Mouse (Mus musculus): Measurements from ENCODE around the gene Kcnab1. TPM values are rescaled to one million over a fixed set of nuclear protein-coding genes. Genes with fewer than 3 reads are reported as not detected.

The Kcnab1 gene
- 0.39 and 1.7 TPM in 2 replicates for total RNA-seq (2017)

DNA sequence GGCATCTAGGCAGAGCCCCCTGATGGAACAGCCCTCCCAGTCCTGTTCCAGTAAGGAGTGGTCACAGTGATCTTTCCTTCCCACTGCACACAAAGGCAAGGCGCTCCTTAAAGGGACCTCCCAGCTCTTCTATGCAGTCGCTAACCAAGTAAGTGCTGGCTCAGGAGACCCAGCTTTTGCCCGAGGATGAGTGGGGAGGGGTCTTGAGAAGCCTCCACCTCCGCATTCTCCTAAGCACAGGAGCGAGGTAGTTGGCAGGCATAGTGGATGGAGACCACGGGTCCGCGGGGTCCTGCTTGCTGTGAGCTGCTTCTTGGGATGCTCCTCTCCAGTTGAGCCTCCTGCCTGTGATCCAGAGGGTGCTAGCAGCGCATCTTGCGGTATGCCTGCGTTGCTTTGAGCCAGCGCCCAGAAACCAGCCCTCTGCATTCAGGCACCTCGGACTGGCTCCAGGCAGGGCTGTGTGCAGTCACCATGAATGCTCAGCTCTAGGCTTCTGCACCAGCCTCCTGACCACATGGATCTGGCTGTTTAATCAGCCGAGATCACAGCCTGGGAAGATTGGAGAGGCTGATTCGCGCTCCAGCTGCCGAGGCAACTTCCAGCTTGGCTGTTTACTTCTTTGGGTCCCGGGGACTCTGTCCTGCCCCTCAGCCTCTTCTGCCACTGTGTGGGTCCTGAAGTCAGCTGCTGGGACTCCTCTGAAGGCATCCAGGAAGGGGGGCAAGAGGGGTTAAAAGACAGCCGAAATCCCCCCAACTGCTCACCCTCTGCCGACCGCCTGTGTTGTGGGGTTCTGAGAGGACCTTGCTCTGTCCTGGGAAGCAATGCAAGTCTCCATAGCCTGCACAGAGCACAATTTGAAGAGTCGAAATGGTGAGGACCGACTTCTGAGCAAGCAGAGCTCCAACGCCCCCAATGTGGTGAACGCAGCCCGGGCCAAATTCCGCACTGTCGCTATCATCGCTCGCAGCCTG is at the start of gene Kcnab1:
Gene Kcnab1 (plus strand): TSS at position 440 of the 977 bp plus-strand sequence.
- ATAC-seq (replicated peaks; ENCODE audit: low read depth, poor library complexity, severe bottlenecking) = no peak

DNA sequence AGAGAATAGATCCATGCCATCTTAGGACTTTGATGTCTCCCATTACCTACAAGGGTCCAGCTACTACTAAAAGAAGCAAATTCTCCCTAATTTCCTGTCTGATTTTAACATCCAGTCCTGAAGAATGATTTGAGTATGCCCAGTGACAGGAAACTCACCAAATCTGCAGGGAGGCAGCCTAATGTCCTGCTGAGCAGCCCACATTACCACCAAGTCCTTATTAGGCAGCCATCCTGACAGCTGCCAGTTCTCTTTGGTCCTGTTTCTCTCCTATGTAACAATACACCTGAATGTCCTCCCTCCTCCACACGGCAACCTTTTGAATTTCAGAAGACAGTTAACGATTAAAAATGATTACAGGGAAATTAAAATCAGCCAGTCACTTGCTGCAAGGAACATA is 20.9 kb upstream of the Kcnab1 start:
- ATAC-seq (replicated peaks; ENCODE audit: low read depth, poor library complexity, severe bottlenecking) = no peak

DNA sequence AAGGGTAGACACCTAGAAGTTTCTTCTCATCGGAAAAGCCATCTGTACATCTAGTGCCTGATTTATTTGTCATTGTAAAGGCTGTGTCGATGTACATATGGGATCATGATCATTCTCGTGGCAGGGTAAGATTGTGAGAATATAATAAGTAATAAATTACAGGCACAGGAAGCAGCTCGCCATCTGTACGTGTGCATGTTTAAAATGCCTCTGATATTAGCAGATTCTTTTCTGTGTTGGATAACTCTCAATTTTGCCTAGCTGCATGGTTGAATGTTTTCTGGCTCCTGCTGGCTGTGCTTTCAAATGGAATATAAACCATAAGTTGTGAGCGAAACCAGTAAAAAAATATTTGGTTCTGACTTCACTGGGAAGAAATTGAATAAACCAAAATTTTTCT is 5.1 kb upstream of the Kcnab1 start:
- no peak for ATAC-seq (replicated peaks; ENCODE audit: low read depth, poor library complexity, severe bottlenecking)

DNA sequence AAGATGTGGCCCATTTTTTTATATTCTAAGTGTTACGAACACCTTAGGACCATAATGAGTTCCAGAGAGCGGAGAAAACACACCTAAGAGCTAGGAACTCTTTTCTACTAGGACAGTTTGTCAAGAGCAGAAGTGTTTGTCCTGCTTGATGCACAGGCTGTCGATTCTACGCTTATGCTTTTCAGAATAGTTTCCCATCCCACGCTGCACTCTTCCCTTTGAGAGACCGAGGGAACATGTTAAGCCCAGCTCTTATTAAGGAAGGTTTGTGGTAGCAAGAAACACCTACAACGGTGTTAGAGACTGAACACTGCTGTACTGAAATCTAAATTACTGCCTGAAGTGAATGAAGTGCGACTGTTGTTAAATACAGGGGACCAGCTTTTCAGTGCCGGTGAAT is 1.0 kb downstream of the Kcnab1 start:
- ATAC-seq (replicated peaks; ENCODE audit: low read depth, poor library complexity, severe bottlenecking) = no peak

DNA sequence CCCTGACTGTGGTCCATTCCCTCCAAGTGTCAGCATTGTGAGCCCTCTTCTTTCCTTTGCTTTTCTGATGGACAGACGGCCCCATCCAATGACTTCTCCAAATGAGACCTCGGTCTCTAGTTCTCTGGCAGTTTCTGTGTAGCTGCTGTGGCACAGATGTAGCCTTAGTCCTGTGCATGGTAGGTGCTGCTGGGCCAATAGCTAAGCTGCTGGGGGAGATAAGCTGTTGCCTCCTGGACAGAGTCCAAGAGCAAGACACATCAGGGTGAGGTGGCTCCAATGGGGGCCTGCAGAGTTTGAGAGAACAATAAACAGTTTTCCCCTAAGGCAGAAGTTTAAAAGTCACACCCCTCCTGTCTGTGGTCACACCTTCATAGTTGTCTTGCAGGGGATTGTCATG is 2.0 kb downstream of the Kcnab1 start:
- no peak for ATAC-seq (replicated peaks; ENCODE audit: low read depth, poor library complexity, severe bottlenecking)

DNA sequence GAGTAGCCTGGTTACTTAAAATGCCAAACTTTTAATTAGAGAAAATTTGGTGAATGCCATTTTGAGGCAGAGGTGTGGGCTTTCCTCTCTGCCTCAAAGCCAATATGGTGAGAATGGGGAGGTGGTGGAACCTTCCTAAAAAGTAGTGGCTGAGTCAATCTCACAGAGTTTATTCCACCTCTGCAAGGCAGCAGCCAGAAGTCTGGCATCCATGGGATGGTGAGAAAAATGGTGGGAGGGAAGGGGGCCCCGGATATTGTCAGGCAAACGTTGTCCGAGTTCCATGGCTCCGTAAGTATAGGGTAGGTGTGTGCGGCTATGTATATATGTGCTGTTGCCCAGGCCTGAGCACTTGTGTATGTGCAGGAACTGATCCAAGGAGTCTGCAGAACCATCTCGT is 6.0 kb downstream of the Kcnab1 start:
- ATAC-seq (replicated peaks; ENCODE audit: low read depth, poor library complexity, severe bottlenecking) = no peak

DNA sequence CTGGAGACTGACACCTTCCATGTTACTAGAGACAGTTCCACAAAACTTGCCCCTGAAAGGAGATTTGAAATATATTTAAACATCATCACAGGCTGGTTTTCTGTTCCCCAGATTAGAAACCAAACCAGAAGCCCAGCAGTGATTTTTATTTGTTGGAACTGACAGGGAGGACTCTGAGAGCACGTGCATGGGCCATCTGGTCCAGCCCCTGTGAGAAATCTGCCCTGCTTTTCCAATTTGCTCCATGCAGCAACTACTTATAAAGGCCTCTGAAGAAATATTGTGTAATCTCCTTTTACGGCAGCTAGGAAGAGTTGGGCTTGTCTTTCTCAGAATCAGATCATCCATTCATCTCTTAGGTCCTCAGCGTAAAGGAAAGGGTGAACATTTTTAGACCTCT is 7.8 kb downstream of the Kcnab1 start:
- ATAC-seq (replicated peaks; ENCODE audit: low read depth, poor library complexity, severe bottlenecking) = no peak

DNA sequence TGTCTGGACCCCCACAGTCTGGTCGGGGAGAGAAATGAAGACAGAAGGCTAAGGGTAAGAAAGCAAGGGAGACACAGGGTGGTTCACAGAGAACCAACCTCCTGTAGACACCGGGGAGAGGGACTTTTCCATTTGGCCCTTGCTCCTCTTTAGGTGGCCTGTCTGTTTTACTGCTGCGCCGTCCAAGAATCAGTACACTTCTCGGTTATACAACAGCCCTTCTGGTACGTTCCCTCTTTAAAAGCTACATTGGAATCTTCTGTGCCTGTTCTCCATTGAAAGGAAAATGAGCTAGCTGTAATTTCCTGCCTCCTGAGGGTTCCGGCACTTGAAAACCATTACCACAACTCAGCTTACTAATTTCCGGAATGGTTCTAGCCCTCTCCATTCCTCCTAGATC is 8.2 kb downstream of the Kcnab1 start:
- ATAC-seq (replicated peaks; ENCODE audit: low read depth, poor library complexity, severe bottlenecking) = no peak

DNA sequence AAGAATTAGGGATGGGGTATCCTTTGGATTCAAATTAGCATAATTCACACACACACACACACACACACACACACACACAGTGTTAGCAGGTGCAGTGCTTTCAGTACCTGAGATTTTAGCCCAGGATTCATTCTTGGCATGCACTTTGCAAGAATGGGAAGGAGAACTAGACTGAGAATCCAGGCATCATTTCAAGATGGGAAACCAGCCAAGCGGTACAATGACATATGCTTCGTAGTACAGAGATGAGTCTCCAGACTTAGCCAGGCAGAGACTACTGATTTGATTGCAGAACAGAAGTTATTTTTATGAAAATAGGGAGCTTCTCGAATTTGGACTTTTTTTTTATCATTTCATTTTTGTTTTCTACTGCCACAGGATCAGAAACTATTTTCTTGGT is 15.8 kb downstream of the Kcnab1 start:
- ATAC-seq (replicated peaks; ENCODE audit: low read depth, poor library complexity, severe bottlenecking) = no peak

DNA sequence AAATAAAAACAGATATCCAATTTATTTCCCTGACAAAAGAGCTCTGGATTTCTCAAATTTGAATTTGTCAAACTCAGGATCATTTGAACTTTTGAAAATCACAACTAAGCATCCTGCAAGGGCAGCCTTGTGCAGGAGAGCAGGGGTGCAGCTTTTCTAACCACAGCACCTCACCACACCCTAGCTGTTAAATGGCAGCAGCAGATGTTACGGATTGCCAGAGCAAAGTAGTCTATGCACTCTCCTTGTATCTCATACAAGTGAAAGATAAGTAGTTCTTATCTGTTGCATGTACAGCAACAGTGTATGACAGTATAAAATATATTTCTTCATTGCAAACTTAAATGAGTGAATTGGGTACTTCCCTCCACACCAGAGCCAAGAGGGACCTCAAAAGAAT is 20.4 kb downstream of the Kcnab1 start:
- ATAC-seq (replicated peaks; ENCODE audit: low read depth, poor library complexity, severe bottlenecking) = no peak

DNA sequence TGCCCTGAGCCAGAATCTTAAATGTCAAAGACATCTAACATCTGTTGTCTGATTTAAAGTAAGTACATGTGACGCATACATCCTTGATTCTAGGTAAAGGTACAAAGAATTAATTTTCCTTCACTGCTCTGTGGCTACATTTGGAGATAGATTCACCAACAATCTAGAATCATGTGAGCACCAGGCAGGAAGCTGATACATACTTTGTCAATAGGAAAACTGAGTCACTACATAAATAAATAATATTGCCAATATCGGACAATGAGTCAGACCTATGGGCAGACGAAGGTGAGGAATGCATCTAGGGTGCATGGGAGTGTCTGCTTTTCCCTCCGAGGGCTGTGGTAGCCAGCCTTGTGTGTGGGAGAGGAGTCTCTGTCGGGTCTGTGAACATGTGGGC is 25.7 kb downstream of the Kcnab1 start:
- ATAC-seq (replicated peaks; ENCODE audit: low read depth, poor library complexity, severe bottlenecking) = no peak

DNA sequence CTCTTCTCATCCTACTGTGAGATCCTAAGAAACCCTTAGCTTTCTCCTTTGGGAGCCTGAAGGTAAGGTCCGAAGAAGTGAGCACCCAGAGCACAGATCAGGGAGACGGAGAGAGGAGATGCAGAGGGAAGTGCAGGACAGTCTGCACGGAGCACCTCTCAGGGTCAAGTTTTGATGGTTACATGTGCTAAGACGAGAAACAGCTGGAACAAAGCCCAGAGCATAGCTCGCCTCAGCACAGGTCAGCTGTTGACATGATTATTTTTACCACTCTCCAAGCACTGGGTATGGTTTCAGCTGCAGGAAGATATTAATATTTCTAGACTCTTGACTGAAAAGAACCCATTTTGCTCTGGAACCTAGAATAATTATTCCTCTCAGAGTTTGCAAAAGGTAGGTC is 27.7 kb downstream of the Kcnab1 start:
- no peak for ATAC-seq (replicated peaks; ENCODE audit: low read depth, poor library complexity, severe bottlenecking)

DNA sequence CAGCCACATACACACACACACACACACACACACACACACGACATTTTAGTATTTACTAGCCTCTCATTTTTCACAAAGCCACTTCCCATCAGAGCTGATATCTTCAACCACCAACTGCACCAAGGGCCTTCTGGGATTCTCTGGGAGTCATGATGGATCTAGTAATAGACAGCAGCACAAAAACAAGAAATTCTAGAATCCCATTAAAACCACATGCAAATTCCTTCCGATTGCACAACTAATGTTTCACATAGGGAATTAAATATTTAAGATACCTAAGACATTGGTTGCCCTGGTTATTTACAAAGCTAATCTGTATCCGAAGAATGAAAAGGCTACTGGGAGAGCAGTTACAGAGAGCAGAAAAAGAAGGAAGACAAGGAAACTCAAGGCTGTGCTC is 29.6 kb downstream of the Kcnab1 start:
- ATAC-seq (replicated peaks; ENCODE audit: low read depth, poor library complexity, severe bottlenecking) = no peak

DNA sequence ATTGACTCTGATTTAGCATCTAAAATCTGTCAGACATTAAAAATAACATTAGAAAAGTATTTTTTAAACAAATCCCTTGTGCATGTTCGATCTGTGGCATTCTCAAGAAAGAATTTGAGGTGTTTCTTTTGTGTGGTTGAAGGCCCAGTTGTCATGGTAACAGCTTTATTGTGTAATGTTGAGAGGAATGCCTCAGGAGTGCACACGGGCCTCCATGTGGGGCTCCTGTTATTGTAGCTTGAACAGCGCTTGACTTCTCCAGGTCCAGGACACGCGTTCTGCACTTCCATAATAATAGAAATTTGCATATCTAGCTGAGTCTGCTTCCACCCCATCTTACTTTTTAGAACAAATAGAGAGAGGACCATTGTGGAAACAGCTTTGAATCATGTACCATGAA is 36.0 kb downstream of the Kcnab1 start:
- no peak for ATAC-seq (replicated peaks; ENCODE audit: low read depth, poor library complexity, severe bottlenecking)

DNA sequence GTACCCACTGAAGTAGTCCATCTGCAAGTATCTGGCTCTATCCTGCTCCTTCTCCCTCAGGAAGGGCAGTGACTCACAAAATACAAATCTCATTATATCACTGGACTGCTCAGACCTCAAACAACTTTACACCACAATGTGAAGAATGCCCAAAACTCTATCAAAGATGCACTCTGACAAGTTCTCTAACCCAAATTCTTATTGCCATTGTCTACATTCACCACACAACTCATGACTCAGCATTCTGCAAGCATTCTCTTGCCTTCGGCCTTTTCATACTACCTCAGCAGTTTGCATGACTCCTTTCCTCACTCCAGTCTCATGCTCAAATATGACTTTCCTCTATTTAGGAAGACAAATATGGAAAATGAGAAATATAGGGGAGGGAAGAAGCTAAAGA is 42.6 kb downstream of the Kcnab1 start:
- no peak for ATAC-seq (replicated peaks; ENCODE audit: low read depth, poor library complexity, severe bottlenecking)

DNA sequence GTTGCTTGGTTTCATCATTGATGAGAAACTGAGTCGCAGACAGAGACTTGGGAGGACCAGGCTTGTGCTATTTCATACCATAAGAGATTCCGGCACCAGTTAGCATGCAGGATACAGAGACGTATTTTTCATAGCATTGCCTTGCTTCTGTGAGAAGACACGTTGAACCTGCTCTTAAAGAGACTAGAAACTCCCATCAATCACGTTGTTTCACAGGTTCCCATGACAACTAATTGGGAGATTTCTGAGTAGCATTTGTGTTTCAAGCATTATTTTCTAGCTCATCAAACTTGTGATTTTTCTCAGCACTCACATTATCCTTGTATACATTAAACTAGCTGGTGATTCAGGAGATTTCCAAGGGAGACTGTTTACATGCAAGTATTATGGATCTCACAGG is 63.8 kb downstream of the Kcnab1 start:
- no peak for ATAC-seq (replicated peaks; ENCODE audit: low read depth, poor library complexity, severe bottlenecking)

DNA sequence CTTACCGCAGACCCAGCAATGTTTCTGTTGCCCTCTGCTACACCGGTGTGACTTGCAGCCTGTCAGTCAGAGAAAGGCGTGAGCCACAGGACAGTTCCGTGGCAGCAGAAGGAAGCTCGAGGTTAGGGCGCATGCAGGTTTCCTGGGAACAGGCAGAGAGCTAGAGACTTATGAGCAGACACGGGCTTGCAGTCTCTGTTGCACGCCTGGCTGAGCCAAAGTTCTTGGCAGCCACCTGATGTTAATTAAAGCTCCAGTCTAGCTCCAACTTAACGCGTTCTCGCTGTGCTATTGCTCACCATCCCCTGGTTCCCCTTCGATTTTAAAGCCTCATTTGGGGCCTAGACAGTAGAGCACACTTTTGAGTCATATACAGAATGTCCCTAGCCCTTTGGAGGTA is 65.4 kb downstream of the Kcnab1 start:
- no peak for ATAC-seq (replicated peaks; ENCODE audit: low read depth, poor library complexity, severe bottlenecking)

DNA sequence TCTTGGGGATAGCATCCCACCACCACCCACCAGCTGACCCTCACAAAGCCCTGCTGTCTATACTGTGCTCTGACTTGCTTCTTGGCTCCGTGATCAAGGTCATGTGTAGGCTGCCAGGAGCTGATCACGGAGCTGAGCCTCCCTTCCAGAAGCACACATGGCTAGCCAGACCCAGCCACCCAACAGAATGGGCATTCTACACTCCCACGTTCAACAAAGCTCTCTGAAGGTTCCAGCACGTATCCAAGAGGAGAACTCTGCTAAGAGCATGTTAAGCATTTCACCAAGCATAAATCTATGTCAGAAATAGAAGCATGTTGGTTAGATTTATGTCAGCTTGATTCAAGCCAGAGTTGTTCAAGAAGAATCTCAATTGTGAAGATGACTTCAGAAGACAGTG is 66.6 kb downstream of the Kcnab1 start:
- ATAC-seq (replicated peaks; ENCODE audit: low read depth, poor library complexity, severe bottlenecking) = no peak

DNA sequence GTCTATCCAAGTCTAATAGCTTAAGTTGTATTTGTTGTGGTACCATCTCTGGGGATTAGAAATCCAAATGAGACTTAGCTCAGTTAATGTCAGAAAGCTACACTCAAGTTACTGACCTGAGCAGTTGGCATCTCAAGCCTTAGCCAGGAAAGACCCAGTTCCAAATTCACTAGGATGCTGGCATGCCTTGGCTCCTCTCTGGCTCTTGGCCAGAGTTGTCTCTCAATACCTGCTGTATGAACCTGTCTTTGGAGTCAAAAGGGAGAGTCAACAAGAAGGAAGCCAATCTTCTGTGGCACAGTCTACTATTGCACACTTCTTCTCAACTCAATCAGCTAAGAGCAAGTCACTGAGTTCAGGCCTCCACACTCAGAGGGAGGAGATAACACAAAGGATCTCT is 67.7 kb downstream of the Kcnab1 start:
- ATAC-seq (replicated peaks; ENCODE audit: low read depth, poor library complexity, severe bottlenecking) = no peak

DNA sequence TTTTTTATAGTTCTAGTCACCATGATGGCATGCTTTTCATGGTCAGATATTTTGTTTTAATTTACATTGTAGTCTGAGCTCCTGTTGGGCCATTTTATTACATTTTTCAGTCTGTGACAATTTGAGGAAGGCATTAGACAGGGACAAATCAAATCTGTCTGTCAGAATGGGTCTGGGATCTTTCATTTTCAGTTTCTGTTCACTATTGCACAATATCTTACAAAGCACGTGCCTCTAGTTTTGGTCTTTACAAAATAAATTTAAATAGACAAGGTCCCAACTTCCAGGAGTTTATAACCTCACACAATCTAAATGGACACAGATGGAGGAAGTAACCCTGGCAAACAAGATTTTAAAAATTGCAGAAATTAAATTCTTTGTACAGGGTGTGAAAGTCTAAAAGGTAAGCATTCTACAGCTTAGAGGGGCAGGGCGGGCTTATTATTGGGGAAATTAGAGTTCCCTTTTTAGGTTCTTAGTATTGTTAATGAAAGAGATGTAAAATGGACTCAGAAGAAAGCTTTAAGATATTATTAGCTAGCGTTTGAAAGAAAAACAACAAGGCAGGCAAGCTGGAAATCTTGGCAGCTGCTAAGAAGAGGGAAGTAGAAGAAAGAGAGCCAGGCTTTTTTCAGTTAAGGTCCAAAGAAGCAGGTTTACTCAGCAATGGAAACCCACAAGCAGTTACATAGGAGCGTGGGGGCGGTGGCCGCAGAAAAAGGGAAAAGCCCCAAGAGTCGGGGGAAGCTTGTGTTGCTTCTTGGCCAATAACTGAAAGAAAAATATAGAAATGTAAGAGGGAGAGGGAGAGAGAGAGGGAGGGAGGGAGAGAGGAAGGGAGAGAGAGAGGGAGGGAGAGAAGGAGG is 78.9 kb downstream of the Kcnab1 start:
- peak; percentile 92 for ATAC-seq (replicated peaks; ENCODE audit: low read depth, poor library complexity, severe bottlenecking)

DNA sequence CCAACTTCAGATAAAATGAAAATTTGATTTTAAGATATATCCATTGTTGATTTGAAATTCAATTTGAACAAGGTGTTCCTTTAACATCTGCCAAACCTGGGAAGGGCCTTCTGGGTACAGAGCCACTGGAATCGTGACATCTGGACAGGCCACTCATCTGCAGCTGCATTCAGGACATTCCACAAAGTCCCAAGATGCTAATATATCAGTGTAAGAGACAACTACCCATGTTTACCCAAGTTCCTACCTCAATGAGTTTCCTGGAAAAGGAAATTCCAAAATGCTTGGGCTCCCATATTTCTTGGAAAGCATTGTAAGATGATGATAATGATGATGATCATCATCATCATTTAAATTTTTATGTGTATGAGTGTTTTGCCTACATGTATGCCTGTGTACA is 91.4 kb downstream of the Kcnab1 start:
- ATAC-seq (replicated peaks; ENCODE audit: low read depth, poor library complexity, severe bottlenecking) = no peak
